Mouse (Mus musculus) liver, postnatal 0 days (tissue): ENCODE data around the gene Cyp8b1.

ENCODE experiments used
- CTCF ChIP-seq: sonication (generic); IDR thresholded peaks from 2 replicates; pipeline ENCODE4 v1.5.1; 2016; ENCODE audit warnings: antibody characterized with exemption, low read depth
- EP300 ChIP-seq: IDR thresholded peaks from 2 replicates; pipeline ENCODE4 v1.6.1; 2016; ENCODE audit warnings: antibody characterized with exemption, low read depth, mild to moderate bottlenecking

DNA sequence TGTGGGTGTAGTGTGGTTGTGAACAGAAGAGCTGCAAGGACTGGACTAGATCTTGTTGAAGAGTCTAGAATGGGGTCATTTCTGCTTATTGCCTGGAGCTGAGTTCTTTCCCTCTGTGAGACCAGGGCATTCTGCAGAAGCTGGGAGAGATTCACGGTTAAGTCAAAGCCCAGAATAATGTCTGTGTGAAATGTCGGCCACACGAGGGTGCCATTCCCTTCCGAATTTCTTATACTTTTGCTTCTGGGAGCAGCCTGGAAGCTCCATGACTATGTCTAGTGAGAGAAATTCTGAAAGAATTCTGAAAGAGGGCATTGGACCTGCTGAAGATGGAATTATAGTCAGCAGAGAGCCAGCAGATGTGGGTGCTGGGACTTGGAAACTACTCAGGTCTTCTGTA is 31.7 kb upstream of the Cyp8b1 start:
- TF ChIP-seq CTCF (peak; percentile 69), EP300 (no peak)
